Mouse (Mus musculus): ENCODE data around the gene Olfr992. TPM values are rescaled to one million over a fixed set of nuclear protein-coding genes. Genes with fewer than 3 reads are reported as not detected.

Olfr992 gene
- not detected for polyA plus RNA-seq (2014; fragmentation: Illumina TruSeq; extraction: RNeasy Lipid Tissue Mini Kit (QIAGEN cat#74804); ENCODE audit: low read depth, low replicate concordance)

GRCm38 (mm10) chr2:85409369-85409768 lies at the start of gene Olfr992:
Gene Olfr992, minus strand, starts transcription at chr2:85409469.

GRCm38 (mm10) chr2:85443539-85443938 lies 34.3 kb upstream of the Olfr992 start, which contains the start of gene Olfr995:
Gene Olfr995, minus strand, starts transcription at chr2:85443639.

GRCm38 (mm10) chr2:85436351-85436750 lies 27.1 kb upstream of the Olfr992 start, which contains the start of gene Olfr994:
Gene Olfr994, minus strand, starts transcription at chr2:85436451.

GRCm38 (mm10) chr2:85414777-85415176 lies 5.5 kb upstream of the Olfr992 start, which contains the start of gene Olfr993:
Gene Olfr993, minus strand, starts transcription at chr2:85414877.

GRCm38 (mm10) chr2:85363127-85363526 lies 46.1 kb downstream of the Olfr992 start, which contains the start of gene Olfr988:
Gene Olfr988, minus strand, starts transcription at chr2:85363227.

Other genes with a start within 250 kb of the Olfr992 start
- 1.3 TPM for gene Lrrc55, start 212.3 kb downstream of the Olfr992 start, polyA plus RNA-seq (2014; fragmentation: Illumina TruSeq; extraction: RNeasy Lipid Tissue Mini Kit (QIAGEN cat#74804); ENCODE audit: low read depth, low replicate concordance)
- not detected for gene Olfr987, start 70.2 kb downstream of the Olfr992 start, polyA plus RNA-seq (2014; fragmentation: Illumina TruSeq; extraction: RNeasy Lipid Tissue Mini Kit (QIAGEN cat#74804); ENCODE audit: low read depth, low replicate concordance)
- not detected for gene Olfr988, start 46.2 kb downstream of the Olfr992 start, polyA plus RNA-seq (2014; fragmentation: Illumina TruSeq; extraction: RNeasy Lipid Tissue Mini Kit (QIAGEN cat#74804); ENCODE audit: low read depth, low replicate concordance)
- gene Olfr993, start 5.4 kb upstream of the Olfr992 start, polyA plus RNA-seq (2014; fragmentation: Illumina TruSeq; extraction: RNeasy Lipid Tissue Mini Kit (QIAGEN cat#74804); ENCODE audit: low read depth, low replicate concordance): not detected
- not detected for gene Olfr994, start 27.0 kb upstream of the Olfr992 start, polyA plus RNA-seq (2014; fragmentation: Illumina TruSeq; extraction: RNeasy Lipid Tissue Mini Kit (QIAGEN cat#74804); ENCODE audit: low read depth, low replicate concordance)
- not detected for gene Olfr995, start 34.2 kb upstream of the Olfr992 start, polyA plus RNA-seq (2014; fragmentation: Illumina TruSeq; extraction: RNeasy Lipid Tissue Mini Kit (QIAGEN cat#74804); ENCODE audit: low read depth, low replicate concordance)
- gene 4833423E24Rik, start 109.6 kb upstream of the Olfr992 start, polyA plus RNA-seq (2014; fragmentation: Illumina TruSeq; extraction: RNeasy Lipid Tissue Mini Kit (QIAGEN cat#74804); ENCODE audit: low read depth, low replicate concordance): not detected
- gene Olfr996, start 169.7 kb upstream of the Olfr992 start, polyA plus RNA-seq (2014; fragmentation: Illumina TruSeq; extraction: RNeasy Lipid Tissue Mini Kit (QIAGEN cat#74804); ENCODE audit: low read depth, low replicate concordance): not detected
- not detected for gene Olfr998, start 179.5 kb upstream of the Olfr992 start, polyA plus RNA-seq (2014; fragmentation: Illumina TruSeq; extraction: RNeasy Lipid Tissue Mini Kit (QIAGEN cat#74804); ENCODE audit: low read depth, low replicate concordance)
- gene Olfr1000, start 202.4 kb upstream of the Olfr992 start, polyA plus RNA-seq (2014; fragmentation: Illumina TruSeq; extraction: RNeasy Lipid Tissue Mini Kit (QIAGEN cat#74804); ENCODE audit: low read depth, low replicate concordance): not detected
- gene Olfr1002, start 241.2 kb upstream of the Olfr992 start, polyA plus RNA-seq (2014; fragmentation: Illumina TruSeq; extraction: RNeasy Lipid Tissue Mini Kit (QIAGEN cat#74804); ENCODE audit: low read depth, low replicate concordance): not detected

Measured in heart, adult 10 weeks (tissue).